ENCODE assay signal across 11 mouse cellular contexts in genomic region chr13:107970422-107971142, GRCm38 (mm10).
A peak's percentile ranks its signal among the peaks of the same experiment; 100 is the strongest.
DNase-seq lines count a peak whose midpoint lies in the region; ATAC-seq and TF ChIP-seq lines count a peak whose summit lies in the region.
"Had no signal": no experiment of that assay in that cellular context is flagged by ENCODE, and none has a peak within 500 bp of the region (broad histone marks: within the 10 kb centered on the region; RNA-seq: fewer than 3 reads in every experiment).

No protein-coding gene starts in this region.

- WGBS in heart, embryonic 10.5 days: 62% methylated on average over 11 of the region's 11 CpGs
- 67% methylated on average over 11 of the region's 11 CpGs for WGBS in midbrain, embryonic 12.5 days
- WGBS in midbrain, embryonic 10.5 days: 71% methylated on average over 11 of the region's 11 CpGs
- 43% methylated on average over 11 of the region's 11 CpGs for WGBS in forebrain, postnatal 0 days
- 67% methylated on average over 11 of the region's 11 CpGs for WGBS in neural tube, embryonic 13.5 days
- WGBS in liver, embryonic 11.5 days: 69% methylated on average over 11 of the region's 11 CpGs

- no peak for DNase-seq in heart, embryonic 10.5 days (ENCODE audit: low spot score)
- DNase-seq in heart, adult 11 months: no peak
- no peak for DNase-seq in midbrain, embryonic 10.5 days (ENCODE audit: low spot score)
- no peak for DNase-seq in forebrain, postnatal 0 days
- DNase-seq in thymus, postnatal 25 days: no peak
- DNase-seq in liver, embryonic 11.5 days (ENCODE audit: low spot score): no peak
- DNase-seq: adrenal gland, postnatal 36 days; thymus, postnatal 4 days had no signal

- H3K9ac ChIP-seq in midbrain, embryonic 12.5 days (replicated peaks): no peak overlapping the region; the same call in 1 of the 2 replicates
- no peak overlapping the region for H3K9ac ChIP-seq in forebrain, postnatal 0 days
- H3K9ac ChIP-seq in neural tube, embryonic 13.5 days: no peak overlapping the region
- no peak overlapping the region for H3K9ac ChIP-seq in liver, embryonic 11.5 days (ENCODE audit: low read depth, low read length)
- H3K9ac ChIP-seq: liver, embryonic 14.5 days had no signal

- peaks cover 10% of the 10 kb centered on the region for H3K4me1 ChIP-seq in heart, embryonic 10.5 days
- peaks cover 12% of the 10 kb centered on the region for H3K4me1 ChIP-seq in midbrain, embryonic 12.5 days
- peaks cover 11% of the 10 kb centered on the region for H3K4me1 ChIP-seq in midbrain, embryonic 10.5 days
- H3K4me1 ChIP-seq in forebrain, postnatal 0 days (ENCODE audit: insufficient read depth): peaks cover 6% of the 10 kb centered on the region
- H3K4me1 ChIP-seq in neural tube, embryonic 13.5 days (replicated peaks): peaks cover 26% of the 10 kb centered on the region
- H3K4me1 ChIP-seq in liver, embryonic 11.5 days (replicated peaks; ENCODE audit: control insufficient read depth, insufficient read depth, low read length): no peaks in the 10 kb centered on the region

- no peak overlapping the region for H3K4me2 ChIP-seq in midbrain, embryonic 12.5 days (replicated peaks)
- peak overlapping the region; percentile 20 for H3K4me2 ChIP-seq in forebrain, postnatal 0 days (ENCODE audit: low read depth)
- peak overlapping the region; percentile 11; the same call in 1 of the 2 replicates for H3K4me2 ChIP-seq in neural tube, embryonic 13.5 days
- no peak overlapping the region for H3K4me2 ChIP-seq in liver, embryonic 11.5 days

- H3K9me3 ChIP-seq in heart, embryonic 10.5 days: no peaks in the 10 kb centered on the region
- no peaks in the 10 kb centered on the region for H3K9me3 ChIP-seq in midbrain, embryonic 12.5 days
- no peaks in the 10 kb centered on the region for H3K9me3 ChIP-seq in midbrain, embryonic 10.5 days (replicated peaks)
- no peaks in the 10 kb centered on the region for H3K9me3 ChIP-seq in forebrain, postnatal 0 days (ENCODE audit: low read length)
- H3K9me3 ChIP-seq in neural tube, embryonic 13.5 days: no peaks in the 10 kb centered on the region
- H3K9me3 ChIP-seq in liver, embryonic 11.5 days (ENCODE audit: control insufficient read depth, low read length): no peaks in the 10 kb centered on the region

- peak overlapping the region; percentile 42; the same call in 1 of the 2 replicates for H3K4me3 ChIP-seq in heart, embryonic 10.5 days
- H3K4me3 ChIP-seq in midbrain, embryonic 12.5 days: no peak overlapping the region
- H3K4me3 ChIP-seq in midbrain, embryonic 10.5 days: no peak overlapping the region
- no peak overlapping the region for H3K4me3 ChIP-seq in forebrain, postnatal 0 days (ENCODE audit: low read depth, low read length)
- H3K4me3 ChIP-seq in neural tube, embryonic 13.5 days: no peak overlapping the region
- no peak overlapping the region for H3K4me3 ChIP-seq in liver, embryonic 11.5 days (ENCODE audit: low read depth, low read length)

- H3K36me3 ChIP-seq in heart, embryonic 10.5 days: no peaks in the 10 kb centered on the region
- H3K36me3 ChIP-seq in midbrain, embryonic 12.5 days: no peaks in the 10 kb centered on the region
- no peaks in the 10 kb centered on the region for H3K36me3 ChIP-seq in midbrain, embryonic 10.5 days
- no peaks in the 10 kb centered on the region for H3K36me3 ChIP-seq in forebrain, postnatal 0 days (ENCODE audit: insufficient read depth)
- H3K36me3 ChIP-seq in neural tube, embryonic 13.5 days: no peaks in the 10 kb centered on the region
- H3K36me3 ChIP-seq in liver, embryonic 11.5 days (ENCODE audit: control insufficient read depth, insufficient read depth, low read length): no peaks in the 10 kb centered on the region

- H3K27ac ChIP-seq in heart, embryonic 10.5 days: peak overlapping the region; percentile 7; the same call in 1 of the 2 replicates
- 0 out of 2 replicates have a peak overlapping the region, but pooled peaks have one; percentile 35 for H3K27ac ChIP-seq in midbrain, embryonic 12.5 days (replicated peaks)
- H3K27ac ChIP-seq in midbrain, embryonic 10.5 days (replicated peaks): no peak overlapping the region
- peak overlapping the region; percentile 71 for H3K27ac ChIP-seq in forebrain, postnatal 0 days (ENCODE audit: low read depth, low read length)
- no peak overlapping the region for H3K27ac ChIP-seq in neural tube, embryonic 13.5 days (replicated peaks)
- H3K27ac ChIP-seq in liver, embryonic 11.5 days (ENCODE audit: low read depth, low read length): no peak overlapping the region
- H3K27ac ChIP-seq: liver, embryonic 14.5 days had no signal

- ATAC-seq in midbrain, embryonic 12.5 days (ENCODE audit: low FRiP score, low read depth): no peak
- peak; percentile 56 for ATAC-seq in forebrain, postnatal 0 days
- peak; percentile 43; the same call in 1 of the 2 replicates for ATAC-seq in neural tube, embryonic 13.5 days (ENCODE audit: low read depth)
- no peak for ATAC-seq in liver, embryonic 11.5 days (replicated peaks; ENCODE audit: low FRiP score)

- no peaks in the 10 kb centered on the region for H3K27me3 ChIP-seq in heart, embryonic 10.5 days (ENCODE audit: insufficient read depth, poor library complexity, severe bottlenecking)
- no peaks in the 10 kb centered on the region; the same call in 1 of the 2 replicates for H3K27me3 ChIP-seq in midbrain, embryonic 12.5 days
- H3K27me3 ChIP-seq in midbrain, embryonic 10.5 days (ENCODE audit: low read depth, poor library complexity, severe bottlenecking): no peaks in the 10 kb centered on the region; the same call in 1 of the 2 replicates
- no peaks in the 10 kb centered on the region for H3K27me3 ChIP-seq in forebrain, postnatal 0 days (ENCODE audit: insufficient read depth, low read length)
- no peaks in the 10 kb centered on the region for H3K27me3 ChIP-seq in neural tube, embryonic 13.5 days
- H3K27me3 ChIP-seq in liver, embryonic 11.5 days (replicated peaks; ENCODE audit: control insufficient read depth, insufficient read depth, low read length): no peaks in the 10 kb centered on the region

- TF ChIP-seq CTCF in forebrain, postnatal 0 days (IDR thresholded peaks at IDR 0.05; ENCODE audit: low read depth): no peak

Comparison
In these comparisons a context has a peak if more than half of its experiments do, and no peak if none do; other contexts are left out.
1. H3K27ac ChIP-seq: peak in heart, embryonic 10.5 days (single experiment), midbrain, embryonic 12.5 days (single experiment) and forebrain, postnatal 0 days (single experiment); none in midbrain, embryonic 10.5 days (single experiment), neural tube, embryonic 13.5 days (single experiment) and liver, embryonic 11.5 days (single experiment).
2. ATAC-seq: peak in forebrain, postnatal 0 days (single experiment) and neural tube, embryonic 13.5 days (single experiment); none in midbrain, embryonic 12.5 days (single experiment) and liver, embryonic 11.5 days (single experiment).
3. H3K4me2 ChIP-seq: peak in forebrain, postnatal 0 days (single experiment) and neural tube, embryonic 13.5 days (single experiment); none in midbrain, embryonic 12.5 days (single experiment) and liver, embryonic 11.5 days (single experiment).